Mouse (Mus musculus) midbrain, postnatal 0 days (tissue): ENCODE results near the gene Ngly1. TPM values are rescaled to one million over a fixed set of nuclear protein-coding genes. Genes with fewer than 3 reads are reported as not detected.

ENCODE experiments used
- ATAC-seq: fragments of 200-750 bp; cut with Nextera tagmentation; 2 replicates; pipeline ENCODE4 v1.8.0; 2017; ENCODE audit warnings: moderate number of reproducible peaks, mild to moderate bottlenecking, moderate TSS enrichment, moderate library complexity; ENCODE audit not compliant: low FRiP score
- DNase-seq: peaks from one replicate; pipeline ENCODE4 v3.0.0-alpha.2; 2015; ENCODE audit warnings: low spot score
- H3K27ac ChIP-seq: fragments of 300-500 bp; sonication (generic); 2 replicates; pipeline ENCODE4 v1.5.1; 2014; ENCODE audit warnings: low read depth, mild to moderate bottlenecking, low read length, mixed read lengths
- H3K27me3 ChIP-seq: fragments of 300-500 bp; sonication (generic); 2 replicates; pipeline ENCODE4 v1.6.1; 2014; ENCODE audit warnings: low read length, control low read depth, mixed read lengths; ENCODE audit not compliant: insufficient read depth
- H3K36me3 ChIP-seq: fragments of 300-500 bp; sonication (generic); 2 replicates; pipeline ENCODE4 v1.6.1; 2014; ENCODE audit warnings: low read length, control low read depth, mixed read lengths; ENCODE audit not compliant: insufficient read depth
- H3K4me1 ChIP-seq: fragments of 300-500 bp; sonication (generic); 2 replicates; pipeline ENCODE4 v1.6.1; 2014; ENCODE audit warnings: mild to moderate bottlenecking, control low read depth, antibody characterized with exemption, low read length, mixed read lengths; ENCODE audit not compliant: insufficient read depth
- H3K4me2 ChIP-seq: fragments of 300-500 bp; sonication (generic); 2 replicates; pipeline ENCODE4 v1.6.1; 2014; ENCODE audit warnings: low read depth, mild to moderate bottlenecking, low read length, mixed read lengths; ENCODE audit not compliant: poor library complexity, severe bottlenecking
- H3K4me3 ChIP-seq: fragments of 300-500 bp; sonication (generic); 2 replicates; pipeline ENCODE4 v1.5.1; 2014; ENCODE audit warnings: low read depth, mild to moderate bottlenecking, low read length, moderate library complexity
- H3K9ac ChIP-seq: fragments of 300-500 bp; sonication (generic); replicated peaks from 2 replicates; pipeline ENCODE4 v1.6.1; 2014; ENCODE audit warnings: mild to moderate bottlenecking, low read length, moderate library complexity, mixed read lengths; ENCODE audit not compliant: poor library complexity, severe bottlenecking
- H3K9me3 ChIP-seq: fragments of 300-500 bp; sonication (generic); 2 replicates; pipeline ENCODE4 v1.6.1; 2016; ENCODE audit warnings: low read length, control low read depth
- CTCF ChIP-seq: IDR thresholded peaks from 2 replicates; pipeline ENCODE4 v1.5.1; 2016; ENCODE audit warnings: antibody characterized with exemption, mild to moderate bottlenecking
- WGBS: fragments of 180-500 bp; shearing (Covaris S2); extraction: QIAGEN DNeasy Blood & Tissue Kit; methylation state at CpG from one replicate; pipeline ENCODE4 v1.1.7; 2014; 5-methylcytosine and 5-hydroxymethylcytosine counted together
- polyA plus RNA-seq: library from polyadenylated mRNA; unstranded; fragments of >200 nt; fragmentation: Nextera tagmentation; extraction: Ambion mirVana; gene quantifications from 2 replicates; pipeline ENCODE4 v1.2.1, GENCODE M21; 2015
- total RNA-seq: library from RNA; depleted of rRNA; stranded (reverse); fragments of >200 nt; gene quantifications from 2 replicates; pipeline ENCODE4 v1.2.3, GENCODE M21; 2014

The Ngly1 gene
- total and polyA plus RNA-seq, 2 experiments from 2014 or later: 16.4 to 23.8 TPM

DNA sequence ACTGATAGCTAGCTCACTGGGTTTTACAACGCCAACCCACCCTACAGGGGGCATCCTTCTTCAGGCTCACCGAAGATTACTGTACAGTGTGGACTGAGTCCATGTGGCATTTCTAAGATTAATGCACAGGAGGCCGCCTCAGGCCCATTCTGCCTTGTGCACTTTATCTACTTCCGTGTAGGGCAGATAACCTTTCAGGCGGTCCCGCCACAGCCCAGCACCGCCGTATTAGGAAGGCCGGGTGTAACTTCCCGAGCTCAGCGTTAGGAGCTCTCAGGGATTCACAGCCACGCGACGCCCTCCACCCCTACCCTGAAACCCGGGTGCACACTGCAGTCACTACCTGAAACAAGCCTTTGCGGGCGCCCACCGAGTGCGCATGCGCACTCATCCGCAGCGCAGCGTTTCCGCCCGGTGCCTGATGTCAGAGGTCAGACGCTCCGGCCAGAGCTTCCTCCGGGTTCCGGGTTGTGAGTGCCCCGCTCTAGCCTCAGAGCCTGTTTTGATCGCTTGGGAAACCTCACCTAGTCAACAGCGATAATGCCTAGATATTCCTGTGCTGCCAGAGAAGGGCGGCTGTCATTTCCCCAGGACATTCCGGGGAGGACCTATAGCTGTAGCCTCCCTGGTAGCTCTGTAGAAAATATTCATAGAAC is 6.0 kb upstream of the Ngly1 start:
- Histone ChIP-seq H3K4me3 (peak overlapping the region; percentile 55), H3K4me1 (no peaks in the 10 kb centered on the region; the same call in 1 of the 2 replicates), H3K27ac (peak overlapping the region; percentile 75), H3K4me2 (peak overlapping the region; percentile 69), H3K9me3 (no peaks in the 10 kb centered on the region), H3K9ac (peak overlapping the region; percentile 51), H3K27me3 (no peaks in the 10 kb centered on the region), H3K36me3 (no peaks in the 10 kb centered on the region)
- peak; percentile 53 for TF ChIP-seq CTCF
- DNase-seq (peak; percentile 83), ATAC-seq (peak; percentile 91)
- 2% methylated on average over 34 of the region's 34 CpGs for WGBS

DNA sequence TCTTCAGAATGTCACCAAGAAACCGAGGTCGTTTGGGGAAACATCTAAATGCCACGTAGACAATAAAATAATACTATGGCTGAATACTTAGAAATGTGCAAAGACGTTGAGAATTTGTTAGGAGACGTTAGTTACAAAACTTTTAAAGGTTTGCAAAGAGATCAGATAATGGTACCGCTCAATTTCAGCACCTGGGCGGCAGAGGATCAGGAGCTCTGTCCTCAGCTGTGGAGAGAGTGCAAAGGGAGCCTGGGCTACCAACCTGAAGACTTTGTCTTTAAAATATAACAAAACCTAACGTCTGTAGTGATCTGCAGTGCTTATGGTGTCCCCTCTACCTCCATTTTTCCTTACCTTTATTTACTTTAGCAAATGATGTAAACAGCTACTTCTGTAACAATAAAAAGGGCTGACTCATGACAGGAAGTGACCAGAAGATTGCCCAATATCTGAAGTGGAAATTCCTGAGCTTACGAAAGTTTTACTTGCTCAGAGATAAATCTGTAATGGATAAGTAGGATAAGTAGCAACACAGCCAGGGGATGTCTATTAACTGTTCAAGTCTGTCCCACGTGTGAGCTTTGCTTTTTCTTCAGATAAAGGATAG is 5.4 kb upstream of the Ngly1 start:
- Histone ChIP-seq H3K9ac (peak overlapping the region; percentile 51), H3K4me3 (peak overlapping the region; percentile 55), H3K36me3 (no peaks in the 10 kb centered on the region), H3K9me3 (no peaks in the 10 kb centered on the region), H3K27ac (peak overlapping the region; percentile 75), H3K4me1 (no peaks in the 10 kb centered on the region; the same call in 1 of the 2 replicates), H3K27me3 (no peaks in the 10 kb centered on the region), H3K4me2 (peak overlapping the region; percentile 69)
- ATAC-seq (no peak), DNase-seq (no peak)
- no peak for TF ChIP-seq CTCF
- 20% methylated on average over 10 of the region's 10 CpGs for WGBS

DNA sequence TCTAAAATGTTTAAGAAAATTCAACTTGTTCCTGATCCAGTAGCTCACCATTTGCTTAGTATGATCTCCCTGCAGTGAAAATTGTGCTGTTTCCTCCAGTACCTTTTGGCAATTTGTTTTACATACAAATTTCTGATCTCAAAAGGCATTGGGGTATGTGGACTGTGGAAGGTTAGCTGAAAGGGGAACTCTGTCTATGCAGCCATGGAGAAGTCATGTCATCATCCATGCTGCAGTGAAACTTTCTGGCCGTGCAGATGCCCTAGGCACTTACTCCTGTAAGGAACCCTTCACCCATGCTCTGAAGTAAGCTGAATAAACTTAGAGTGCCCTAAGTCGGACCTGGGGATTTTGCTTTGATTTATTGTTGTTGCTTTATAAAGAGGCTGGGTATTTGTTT is 4.7 kb upstream of the Ngly1 start:
- H3K4me2 ChIP-seq: no peak overlapping the region
- no peak overlapping the region for H3K27ac ChIP-seq
- no peaks in the 10 kb centered on the region for H3K27me3 ChIP-seq
- no peaks in the 10 kb centered on the region for H3K9me3 ChIP-seq
- H3K4me3 ChIP-seq: no peak overlapping the region
- H3K4me1 ChIP-seq: no peaks in the 10 kb centered on the region; the same call in 1 of the 2 replicates
- no peak overlapping the region for H3K9ac ChIP-seq
- TF ChIP-seq CTCF: no peak
- 70% methylated on average over 2 of the region's 2 CpGs for WGBS
- ATAC-seq (no peak), DNase-seq (no peak)
- no peaks in the 10 kb centered on the region for H3K36me3 ChIP-seq

DNA sequence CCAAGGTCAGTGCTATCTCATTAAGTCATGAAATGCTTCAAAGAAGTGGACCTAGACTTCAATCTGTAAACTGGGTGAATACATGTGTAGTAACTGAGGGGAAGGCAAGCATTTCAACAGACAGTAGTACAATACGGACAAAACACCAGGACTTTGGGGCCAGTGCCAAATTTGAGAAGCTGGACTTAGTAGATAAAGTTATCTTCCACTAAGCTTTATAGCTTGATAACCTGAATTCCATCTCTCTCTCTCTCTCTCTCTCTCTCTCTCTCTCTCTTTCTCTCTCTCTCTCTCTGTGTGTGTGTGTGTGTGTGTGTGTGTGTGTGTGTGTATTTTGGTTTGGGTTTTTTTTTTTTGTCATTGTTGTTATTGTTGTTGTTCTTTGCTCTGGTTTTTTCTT is 4.0 kb upstream of the Ngly1 start:
- Histone ChIP-seq H3K4me3 (no peak overlapping the region), H3K27me3 (no peaks in the 10 kb centered on the region), H3K9me3 (no peaks in the 10 kb centered on the region), H3K36me3 (no peaks in the 10 kb centered on the region), H3K4me1 (no peaks in the 10 kb centered on the region; the same call in 1 of the 2 replicates), H3K9ac (no peak overlapping the region), H3K27ac (no peak overlapping the region), H3K4me2 (no peak overlapping the region)
- no peak for ATAC-seq
- no peak for TF ChIP-seq CTCF
- no peak for DNase-seq
- 64% methylated on average over 1 of the region's 1 CpGs for WGBS

DNA sequence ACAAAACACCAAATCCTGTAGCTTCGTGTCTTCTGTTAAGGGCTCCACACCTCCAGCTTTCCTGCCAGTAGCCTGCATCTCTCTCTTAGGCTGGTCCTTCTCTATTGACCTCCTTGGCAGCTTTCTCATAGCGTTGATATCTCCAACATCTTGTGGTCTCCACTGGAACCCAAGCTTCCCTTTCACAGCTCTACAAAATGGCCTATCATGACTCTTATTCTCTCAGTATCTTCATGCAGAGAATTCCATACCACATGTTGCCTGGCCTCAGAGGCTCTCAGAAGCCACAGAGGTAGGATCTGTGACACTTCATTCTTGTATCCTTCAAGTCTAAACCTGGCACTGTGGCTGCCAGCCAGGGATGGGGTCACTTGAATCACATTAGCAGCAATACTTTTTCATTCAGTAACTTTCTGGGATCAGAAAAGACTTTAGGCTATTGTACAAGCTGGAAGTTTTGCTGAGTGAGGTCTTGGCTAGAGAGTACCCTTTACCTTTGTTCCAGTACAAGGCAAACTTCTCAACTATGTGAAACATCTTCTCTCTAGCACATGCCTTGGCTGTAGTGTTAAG is 2.7 kb upstream of the Ngly1 start:
- TF ChIP-seq CTCF: no peak
- Histone ChIP-seq H3K27me3 (no peaks in the 10 kb centered on the region), H3K9ac (no peak overlapping the region), H3K4me1 (no peaks in the 10 kb centered on the region; the same call in 1 of the 2 replicates), H3K4me2 (no peak overlapping the region), H3K4me3 (no peak overlapping the region), H3K9me3 (no peaks in the 10 kb centered on the region), H3K27ac (no peak overlapping the region), H3K36me3 (no peaks in the 10 kb centered on the region)
- 80% methylated on average over 2 of the region's 2 CpGs for WGBS
- DNase-seq: no peak
- no peak for ATAC-seq

DNA sequence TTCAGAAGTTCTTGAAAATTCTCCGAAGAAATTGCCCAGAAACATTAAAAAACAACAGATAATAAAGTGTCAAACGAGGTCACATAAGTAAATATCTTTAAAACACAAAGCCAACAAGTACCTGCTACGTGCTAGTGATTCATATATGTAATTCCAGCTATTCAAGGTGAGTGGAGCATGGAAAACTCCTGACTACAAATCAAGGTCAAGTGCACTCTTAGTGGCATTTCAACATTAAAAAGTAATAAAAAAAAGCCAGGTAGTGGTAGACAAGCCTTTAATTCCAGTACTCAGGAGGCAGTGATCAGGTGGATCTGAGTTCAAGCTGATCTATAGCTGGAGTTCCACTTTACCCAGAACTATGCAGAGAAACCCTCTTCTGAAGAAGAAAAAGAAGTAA is 945 bp upstream of the Ngly1 start:
- WGBS: 74% methylated on average over 3 of the region's 3 CpGs
- Histone ChIP-seq H3K4me3 (no peak overlapping the region), H3K27ac (no peak overlapping the region), H3K27me3 (no peaks in the 10 kb centered on the region), H3K4me1 (no peaks in the 10 kb centered on the region; the same call in 1 of the 2 replicates), H3K9me3 (no peaks in the 10 kb centered on the region), H3K4me2 (peak overlapping the region; percentile 89), H3K9ac (no peak overlapping the region), H3K36me3 (no peaks in the 10 kb centered on the region)
- no peak for TF ChIP-seq CTCF
- no peak for DNase-seq
- ATAC-seq: no peak
